Mouse (Mus musculus): ENCODE data around the gene Prkce. TPM values are rescaled to one million over a fixed set of nuclear protein-coding genes. Genes with fewer than 3 reads are reported as not detected.

Prkce gene
- total and polyA plus RNA-seq, 3 experiments = 2.0 to 6.1 (median 2.7) TPM

DNA sequence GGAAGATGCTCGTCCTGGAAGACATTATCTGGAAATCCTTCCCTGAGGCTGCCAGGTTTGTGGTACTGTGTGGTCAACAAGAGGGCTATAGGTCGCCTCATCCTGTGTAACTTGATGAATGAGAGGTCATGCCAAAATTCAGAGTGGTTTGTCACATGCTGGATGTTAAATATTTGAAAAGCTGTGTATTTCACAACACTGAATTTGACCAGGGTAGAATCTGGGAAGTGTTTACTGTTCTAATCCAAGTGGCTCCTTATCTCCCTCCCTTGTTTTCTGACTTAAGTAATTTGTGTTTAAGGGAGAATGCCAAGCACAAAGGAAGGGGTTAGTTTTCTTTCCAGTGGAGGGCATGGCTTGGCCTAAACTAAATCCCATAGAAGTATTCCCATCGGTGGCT lies 355.8 kb downstream of the Prkce start:
- Histone ChIP-seq H3K4me3 (ENCODE audit: low read depth, low read length) (no peak overlapping the region), H3K27me3 (ENCODE audit: insufficient read depth, low read length) (no peaks in the 10 kb centered on the region), H3K9me3 (replicated peaks) (peaks cover 25% of the 10 kb centered on the region), H3K4me1 (ENCODE audit: insufficient read depth, low read depth, low read length) (no peaks in the 10 kb centered on the region), H3K36me3 (replicated peaks) (no peaks in the 10 kb centered on the region)
- ATAC-seq (ENCODE audit: extremely low read depth, insufficient number of reproducible peaks, low FRiP score, poor library complexity, severe bottlenecking) (no peak), DNase-seq (ENCODE audit: low spot score) (no peak)
- TF ChIP-seq GATA1 (IDR thresholded peaks at IDR 0.05; ENCODE audit: borderline replicate concordance, low read length) = no peak
- no peak for TF ChIP-seq TAL1 (conservative IDR thresholded peaks at IDR 0.05; ENCODE audit: low read depth, low read length)
- no peak for TF ChIP-seq GATA2 (IDR thresholded peaks at IDR 0.05; ENCODE audit: borderline replicate concordance, low read depth, low read length)
- TF ChIP-seq POLR2AphosphoS5 (IDR thresholded peaks at IDR 0.05; ENCODE audit: insufficient replicate concordance, low read depth, low read length) = no peak
- TF ChIP-seq CTCF (IDR thresholded peaks at IDR 0.05; ENCODE audit: low read depth, low read length) = no peak

DNA sequence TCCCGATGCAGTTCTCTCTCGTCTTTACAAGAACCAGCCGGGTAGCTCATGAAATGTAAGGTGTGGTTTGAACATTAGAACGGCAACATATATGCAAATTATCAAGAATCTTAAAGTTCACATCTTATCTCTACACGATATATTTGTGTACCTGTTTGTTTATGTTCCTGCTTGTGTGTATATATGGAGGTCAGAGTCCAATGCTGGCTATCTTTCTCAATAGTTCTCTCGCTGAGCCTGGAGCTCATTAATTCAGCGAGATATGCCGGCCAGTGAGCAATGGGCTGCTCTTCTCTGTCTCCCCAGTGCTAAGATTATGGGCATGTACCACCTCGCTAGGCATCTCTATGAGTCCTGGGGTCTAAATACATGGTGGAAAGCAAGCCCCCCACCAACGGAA lies 356.3 kb downstream of the Prkce start:
- TF ChIP-seq GATA1 (IDR thresholded peaks at IDR 0.05; ENCODE audit: borderline replicate concordance, low read length) = no peak
- TF ChIP-seq GATA2 (IDR thresholded peaks at IDR 0.05; ENCODE audit: borderline replicate concordance, low read depth, low read length) = no peak
- TF ChIP-seq TAL1 (conservative IDR thresholded peaks at IDR 0.05; ENCODE audit: low read depth, low read length) = no peak
- ATAC-seq (ENCODE audit: extremely low read depth, insufficient number of reproducible peaks, low FRiP score, poor library complexity, severe bottlenecking) (no peak), DNase-seq (ENCODE audit: low spot score) (no peak)
- Histone ChIP-seq H3K4me3 (ENCODE audit: low read depth, low read length) (no peak overlapping the region), H3K27me3 (ENCODE audit: insufficient read depth, low read length) (no peaks in the 10 kb centered on the region), H3K36me3 (replicated peaks) (no peaks in the 10 kb centered on the region), H3K9me3 (replicated peaks) (peaks cover 22% of the 10 kb centered on the region), H3K4me1 (ENCODE audit: insufficient read depth, low read depth, low read length) (no peaks in the 10 kb centered on the region)

DNA sequence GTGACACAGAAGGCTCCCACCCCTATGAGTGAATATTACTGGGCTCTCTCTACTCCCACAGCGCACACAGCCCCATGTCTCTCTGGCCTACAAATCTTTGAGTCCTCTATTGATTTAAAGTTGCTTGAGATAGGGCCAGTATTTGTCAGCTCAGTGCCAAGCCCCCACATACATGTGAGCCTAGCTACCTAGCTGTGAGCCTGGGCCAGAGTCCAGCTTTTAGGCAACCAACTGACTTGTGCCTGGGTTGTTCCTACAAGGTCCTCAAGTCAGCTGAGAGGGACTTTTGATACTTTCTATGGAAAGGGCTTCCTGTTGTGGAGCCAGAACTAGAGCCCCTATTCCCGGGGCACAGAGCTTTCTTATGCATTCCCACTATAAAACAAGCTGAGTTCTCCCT lies 357.5 kb downstream of the Prkce start:
- TF ChIP-seq TAL1 (conservative IDR thresholded peaks at IDR 0.05; ENCODE audit: low read depth, low read length) (no peak), GATA1 (IDR thresholded peaks at IDR 0.05; ENCODE audit: borderline replicate concordance, low read length) (no peak), CTCF (IDR thresholded peaks at IDR 0.05; ENCODE audit: low read depth, low read length) (no peak), POLR2AphosphoS5 (IDR thresholded peaks at IDR 0.05; ENCODE audit: insufficient replicate concordance, low read depth, low read length) (no peak), GATA2 (IDR thresholded peaks at IDR 0.05; ENCODE audit: borderline replicate concordance, low read depth, low read length) (no peak)
- ATAC-seq (ENCODE audit: extremely low read depth, insufficient number of reproducible peaks, low FRiP score, poor library complexity, severe bottlenecking) (no peak), DNase-seq (ENCODE audit: low spot score) (no peak)
- H3K4me1 ChIP-seq (ENCODE audit: insufficient read depth, low read depth, low read length) = no peaks in the 10 kb centered on the region
- no peaks in the 10 kb centered on the region for H3K36me3 ChIP-seq (replicated peaks)
- H3K9me3 ChIP-seq (replicated peaks) = peaks cover 25% of the 10 kb centered on the region
- H3K4me3 ChIP-seq (ENCODE audit: low read depth, low read length) = no peak overlapping the region
- H3K27me3 ChIP-seq (ENCODE audit: insufficient read depth, low read length) = no peaks in the 10 kb centered on the region

DNA sequence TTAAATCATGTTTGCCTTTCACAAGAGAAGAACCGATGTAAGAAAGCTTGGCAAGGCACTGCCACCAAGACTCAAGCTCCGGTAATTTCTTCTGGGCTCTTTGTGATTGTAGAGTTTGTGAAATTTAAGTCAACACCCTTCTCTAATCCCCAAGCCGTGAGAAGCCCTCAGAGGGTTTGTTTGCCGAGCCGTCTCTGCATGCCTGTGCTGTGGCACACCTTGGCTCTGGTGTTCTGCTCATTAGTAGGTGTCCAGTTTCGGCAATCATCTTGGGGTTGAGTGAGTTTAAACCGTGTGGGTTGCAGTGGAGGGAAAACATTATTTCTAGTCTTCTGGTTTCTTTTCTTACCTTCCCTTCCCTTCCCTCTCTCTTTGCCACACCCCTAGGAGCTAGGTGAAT lies 358.4 kb downstream of the Prkce start:
- ATAC-seq (ENCODE audit: extremely low read depth, insufficient number of reproducible peaks, low FRiP score, poor library complexity, severe bottlenecking) = no peak

DNA sequence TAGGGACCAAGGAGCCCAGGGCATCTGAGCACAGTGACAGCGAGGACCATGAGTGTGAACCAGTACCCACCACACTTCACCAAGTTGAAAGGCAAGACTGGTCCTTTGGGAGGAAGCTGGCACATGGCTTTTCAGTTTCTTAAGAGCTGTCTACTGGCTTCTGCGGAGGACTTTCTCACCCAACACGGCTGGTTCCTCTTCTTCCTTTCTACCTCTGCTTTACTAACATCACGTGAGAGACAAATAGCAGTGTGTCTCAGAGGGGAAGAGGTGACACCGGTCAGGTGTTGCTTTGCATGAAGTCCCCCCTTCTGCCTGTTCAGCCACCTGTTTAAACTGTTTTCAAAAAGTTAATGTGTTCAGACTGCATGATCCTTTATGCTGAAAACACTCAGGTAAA lies 359.7 kb downstream of the Prkce start:
- no peaks in the 10 kb centered on the region for H3K4me1 ChIP-seq (ENCODE audit: insufficient read depth, low read depth, low read length)
- no peaks in the 10 kb centered on the region for H3K27me3 ChIP-seq (ENCODE audit: insufficient read depth, low read length)
- peaks cover 28% of the 10 kb centered on the region for H3K9me3 ChIP-seq (replicated peaks)
- DNase-seq (ENCODE audit: low spot score) (no peak), ATAC-seq (ENCODE audit: extremely low read depth, insufficient number of reproducible peaks, low FRiP score, poor library complexity, severe bottlenecking) (no peak)
- H3K36me3 ChIP-seq (replicated peaks) = no peaks in the 10 kb centered on the region
- no peak for TF ChIP-seq GATA2 (IDR thresholded peaks at IDR 0.05; ENCODE audit: borderline replicate concordance, low read depth, low read length)
- no peak for TF ChIP-seq TAL1 (conservative IDR thresholded peaks at IDR 0.05; ENCODE audit: low read depth, low read length)
- no peak for TF ChIP-seq GATA1 (IDR thresholded peaks at IDR 0.05; ENCODE audit: borderline replicate concordance, low read length)
- no peak for TF ChIP-seq POLR2AphosphoS5 (IDR thresholded peaks at IDR 0.05; ENCODE audit: insufficient replicate concordance, low read depth, low read length)
- TF ChIP-seq CTCF (IDR thresholded peaks at IDR 0.05; ENCODE audit: low read depth, low read length) = no peak
- H3K4me3 ChIP-seq (ENCODE audit: low read depth, low read length) = no peak overlapping the region

More for the DNA sequence above, 358.4 kb downstream of the Prkce start:
- H3K4me1 ChIP-seq (ENCODE audit: insufficient read depth, low read depth, low read length) = no peaks in the 10 kb centered on the region
- H3K9me3 ChIP-seq (replicated peaks) = peaks cover 28% of the 10 kb centered on the region
- no peak for TF ChIP-seq GATA1 (IDR thresholded peaks at IDR 0.05; ENCODE audit: borderline replicate concordance, low read length)
- TF ChIP-seq GATA2 (IDR thresholded peaks at IDR 0.05; ENCODE audit: borderline replicate concordance, low read depth, low read length) = no peak
- no peak for TF ChIP-seq POLR2AphosphoS5 (IDR thresholded peaks at IDR 0.05; ENCODE audit: insufficient replicate concordance, low read depth, low read length)
- TF ChIP-seq TAL1 (conservative IDR thresholded peaks at IDR 0.05; ENCODE audit: low read depth, low read length) = no peak
- no peak for TF ChIP-seq CTCF (IDR thresholded peaks at IDR 0.05; ENCODE audit: low read depth, low read length)
- H3K4me3 ChIP-seq (ENCODE audit: low read depth, low read length) = no peak overlapping the region
- H3K27me3 ChIP-seq (ENCODE audit: insufficient read depth, low read length) = no peaks in the 10 kb centered on the region
- H3K36me3 ChIP-seq (replicated peaks) = no peaks in the 10 kb centered on the region
- no peak for DNase-seq (ENCODE audit: low spot score)

DNA sequence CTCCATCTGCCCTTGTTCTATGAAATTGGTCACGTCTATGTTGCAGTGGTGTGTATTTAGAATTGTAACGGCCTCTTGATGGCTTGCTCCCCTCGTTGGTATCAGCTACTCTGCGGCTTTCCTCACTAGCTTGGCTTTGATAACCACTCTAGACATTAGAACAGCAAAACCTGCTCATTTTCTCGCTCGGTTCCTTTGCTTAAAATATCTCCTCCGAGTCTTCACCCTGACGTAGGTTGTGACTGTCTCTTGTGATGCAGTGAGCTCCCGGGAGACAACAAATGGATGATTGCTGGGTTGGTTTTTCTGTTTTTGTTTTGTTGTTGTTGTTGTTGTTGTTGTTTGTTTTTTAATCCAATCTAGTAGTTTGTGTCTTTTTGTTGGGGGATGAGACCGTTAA lies 361.4 kb downstream of the Prkce start:
- H3K4me1 ChIP-seq (ENCODE audit: insufficient read depth, low read depth, low read length) = no peaks in the 10 kb centered on the region
- H3K9me3 ChIP-seq (replicated peaks) = peaks cover 26% of the 10 kb centered on the region
- no peak overlapping the region for H3K4me3 ChIP-seq (ENCODE audit: low read depth, low read length)
- ATAC-seq (ENCODE audit: extremely low read depth, insufficient number of reproducible peaks, low FRiP score, poor library complexity, severe bottlenecking) (no peak), DNase-seq (ENCODE audit: low spot score) (no peak)
- TF ChIP-seq TAL1 (conservative IDR thresholded peaks at IDR 0.05; ENCODE audit: low read depth, low read length) (no peak), GATA1 (IDR thresholded peaks at IDR 0.05; ENCODE audit: borderline replicate concordance, low read length) (no peak), CTCF (IDR thresholded peaks at IDR 0.05; ENCODE audit: low read depth, low read length) (no peak), POLR2AphosphoS5 (IDR thresholded peaks at IDR 0.05; ENCODE audit: insufficient replicate concordance, low read depth, low read length) (no peak), GATA2 (IDR thresholded peaks at IDR 0.05; ENCODE audit: borderline replicate concordance, low read depth, low read length) (no peak)
- H3K27me3 ChIP-seq (ENCODE audit: insufficient read depth, low read length) = no peaks in the 10 kb centered on the region
- H3K36me3 ChIP-seq (replicated peaks) = no peaks in the 10 kb centered on the region

Measured in G1E (cell line).